Mouse (Mus musculus) ES-Bruce4 (cell line): ENCODE data around the gene Slamf9.

ENCODE experiments used
- EP300 ChIP-seq: IDR thresholded peaks from 2 replicates; pipeline ENCODE4 v1.6.1; 2011; ENCODE audit warnings: low read depth, low read length; ENCODE audit not compliant: insufficient read depth
- POLR2A ChIP-seq: IDR thresholded peaks from one replicate; pipeline ENCODE4 v1.8.1; 2011; ENCODE audit warnings: low read length; ENCODE audit not compliant: insufficient read depth

DNA sequence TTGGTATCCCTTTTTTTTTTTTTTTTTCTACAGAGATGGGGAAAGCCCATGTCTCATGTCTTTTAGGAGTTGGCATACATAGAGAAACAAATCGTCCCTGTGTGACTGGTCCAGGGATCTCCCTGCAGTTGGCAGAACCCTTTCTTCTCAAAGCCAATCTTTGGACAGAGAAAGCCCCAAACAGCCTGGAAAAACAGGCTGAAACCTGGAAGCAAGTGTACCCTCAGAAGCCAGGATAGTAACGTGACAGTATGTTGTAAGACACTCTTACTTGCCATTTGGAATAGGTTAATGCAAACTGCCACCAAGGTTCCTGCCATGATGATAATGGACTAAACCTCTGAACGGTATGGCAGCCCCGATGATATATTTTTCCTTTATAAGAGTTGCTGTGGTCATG, 5.2 kb downstream of the Slamf9 start:
- no peak for TF ChIP-seq EP300
- TF ChIP-seq POLR2A = no peak
